In genomic region chr16:91779576-91779975, GRCm38 (mm10) we compare ENCODE assay signal across 17 mouse cellular contexts. TPM values are rescaled to one million over a fixed set of nuclear protein-coding genes. Genes with fewer than 3 reads are reported as not detected.
DNase-seq lines count a peak whose midpoint lies in the region.
"Had no signal": no experiment of that assay in that cellular context is flagged by ENCODE, and none has a peak within 500 bp of the region (broad histone marks: within the 10 kb centered on the region; RNA-seq: fewer than 3 reads in every experiment).

No protein-coding gene starts in this region.

- H3K4me1 ChIP-seq in heart, embryonic 10.5 days, result peaks cover 11% of the 10 kb centered on the region; the same call in 1 of the 2 replicates

- H3K4me3 ChIP-seq in heart, embryonic 10.5 days, result no peak overlapping the region

- no peaks in the 10 kb centered on the region for H3K27me3 ChIP-seq in heart, embryonic 10.5 days (ENCODE audit: insufficient read depth, poor library complexity, severe bottlenecking)
- H3K27me3 ChIP-seq: CH12.LX, Patski had no signal

- H3K9me3 ChIP-seq in heart, embryonic 10.5 days, result no peaks in the 10 kb centered on the region
- H3K9me3 ChIP-seq: G1E had no signal

- no peak overlapping the region for H3K27ac ChIP-seq in heart, embryonic 10.5 days

- WGBS in heart, embryonic 10.5 days, result 81% methylated on average over 10 of the region's 10 CpGs

- DNase-seq in heart, adult 11 months, result peak; percentile 74
- no peak for DNase-seq in heart, postnatal 10 days
- DNase-seq in heart, embryonic 10.5 days (ENCODE audit: low spot score), result peak; percentile 63
- no peak for DNase-seq in heart, postnatal 36 days
- DNase-seq: adrenal gland, adult 2 months; adrenal gland, adult 8-10 months; adrenal gland, postnatal 10 days; adrenal gland, postnatal 14 days; adrenal gland, postnatal 25 days; adrenal gland, postnatal 36 days; B cell, adult 2 months; cerebellum, adult 11 months; cerebellum, adult 11-12 months; cerebellum, adult 18-20 months had no signal

- intact Hi-C loops in heart, postnatal 10 days (cut with DNase I), result no loop called here
- intact Hi-C loops in heart, postnatal 36 days (cut with DNase I), result no loop called here

- H3K36me3 ChIP-seq in heart, embryonic 10.5 days, result peaks cover 9% of the 10 kb centered on the region; the same call in 1 of the 2 replicates

RNA-seq across cellular contexts. Expression of gene Itsn1, which starts 50.5 kb away (rescaled TPM):
- total RNA-seq in heart, postnatal 10 days (2021), result 10 to 100 TPM; 41.0 to 41.2 TPM
- 26.0 and 26.5 TPM in 2 replicates for polyA plus RNA-seq in heart, embryonic 10.5 days (2016; fragmentation: Nextera tagmentation; extraction: Ambion mirVana)
- 10 to 100 TPM; 44.0 to 44.7 TPM for total RNA-seq in heart, postnatal 36 days (2021)

RNA-seq across cellular contexts. Expression of gene Cryzl1, which starts 50.8 kb away (rescaled TPM):
- 10 to 100 TPM; 30.0 to 32.2 TPM for total RNA-seq in heart, postnatal 10 days (2021)
- 58.0 and 60.3 TPM in 2 replicates for polyA plus RNA-seq in heart, embryonic 10.5 days (2016; fragmentation: Nextera tagmentation; extraction: Ambion mirVana)
- total RNA-seq in heart, postnatal 36 days (2021), result 10 to 100 TPM; 25.6 to 26.4 TPM

Comparison
In these comparisons a context has a peak if more than half of its experiments do, and no peak if none do; other contexts are left out.
1. DNase-seq: peak in heart, adult 11 months (single experiment) and heart, embryonic 10.5 days (single experiment); none in heart, postnatal 10 days (0 of 2) and heart, postnatal 36 days (0 of 2).